Mouse (Mus musculus): ENCODE results near the gene Prrt3. TPM values are rescaled to one million over a fixed set of nuclear protein-coding genes. Genes with fewer than 3 reads are reported as not detected.

The Prrt3 gene
- 1.8 TPM in 2 replicates for polyA plus RNA-seq (2016; fragmentation: Nextera tagmentation; extraction: Ambion mirVana)

DNA sequence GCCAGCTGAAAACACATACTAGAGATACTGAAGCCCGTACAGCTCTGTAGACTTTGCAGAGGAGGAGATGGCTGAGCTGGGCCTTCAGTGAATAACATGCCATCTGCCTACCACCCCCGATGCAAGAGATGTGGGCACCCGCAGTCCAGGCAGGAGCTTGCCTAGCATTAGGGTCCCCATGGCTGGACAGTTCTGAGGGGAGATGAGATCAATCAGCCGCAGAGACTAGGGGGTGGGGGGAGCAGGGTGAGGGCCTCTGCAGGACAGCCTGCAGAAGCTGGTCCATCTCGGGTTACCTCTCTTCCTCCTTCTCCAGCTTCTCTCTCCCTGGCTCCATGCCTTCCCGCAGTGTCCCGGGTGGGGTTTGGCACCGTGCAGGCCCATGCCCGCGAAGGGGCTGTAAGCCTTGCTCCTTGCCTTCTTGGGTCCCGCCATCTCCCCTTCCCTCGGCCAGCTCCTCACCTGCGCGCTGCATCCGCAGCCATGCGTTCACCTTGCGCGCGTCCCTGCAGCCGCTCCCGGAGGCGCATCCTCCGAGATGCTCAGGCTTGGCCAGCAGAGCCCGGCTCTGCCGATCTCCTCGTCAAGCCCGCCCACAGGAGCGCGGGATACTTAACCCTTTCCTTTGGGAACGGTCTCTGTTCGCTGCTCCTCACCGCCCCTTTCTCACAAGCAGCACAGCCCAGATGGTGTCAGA lies at the start of gene Prrt3:
Gene Prrt3, minus strand, starts transcription at position 544 of the 697 bp plus-strand sequence.
- peak within 1 kb of the TSS; percentile 80 for H3K27ac ChIP-seq
- peak; percentile 62 for DNase-seq (ENCODE audit: low spot score)
- peaks cover 25% of the 10 kb centered on the region for H3K4me1 ChIP-seq (replicated peaks)
- WGBS: 4% methylated on average over 32 of the region's 32 CpGs
- peak within 1 kb of the TSS; percentile 62 for H3K4me3 ChIP-seq
- H3K36me3 ChIP-seq: no peaks in the 10 kb centered on the region
- peaks cover 42% of the 10 kb centered on the region for H3K27me3 ChIP-seq (ENCODE audit: insufficient read depth, poor library complexity, severe bottlenecking)
- no peaks in the 10 kb centered on the region; the same call in 1 of the 2 replicates for H3K9me3 ChIP-seq

DNA sequence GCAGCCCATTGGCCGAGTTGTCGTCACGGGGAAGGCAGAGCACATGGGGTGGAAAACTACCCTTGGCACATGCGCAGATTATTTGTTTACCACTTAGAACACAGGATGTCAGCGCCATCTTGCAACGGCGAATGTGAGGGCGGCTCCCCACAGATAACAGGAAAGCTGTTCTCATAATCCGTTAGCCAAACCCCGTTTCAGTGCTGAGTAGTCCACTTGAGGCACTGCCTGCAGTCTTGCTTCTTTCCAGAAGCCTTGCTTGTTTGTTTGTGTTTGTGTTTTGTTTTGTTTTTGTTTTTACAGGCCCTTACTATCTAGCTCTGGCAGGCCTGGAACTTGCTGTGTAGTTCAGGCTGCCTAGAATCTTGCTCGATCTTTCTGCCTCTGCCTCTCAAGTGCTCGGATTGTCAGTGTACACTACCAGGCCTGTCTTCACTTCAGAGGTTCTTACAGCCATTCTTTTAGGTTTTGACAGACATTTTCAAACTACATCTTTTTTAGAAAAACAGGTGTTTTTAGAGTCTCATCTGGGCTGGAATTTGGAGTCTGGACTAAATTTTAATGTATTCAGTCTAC lies 42.3 kb upstream of the Prrt3 start:
- DNase-seq (ENCODE audit: low spot score): no peak
- Histone ChIP-seq H3K36me3 (peaks cover 48% of the 10 kb centered on the region), H3K4me3 (no peak overlapping the region), H3K4me1 (replicated peaks) (no peaks in the 10 kb centered on the region), H3K27ac (no peak overlapping the region), H3K9me3 (no peaks in the 10 kb centered on the region), H3K27me3 (ENCODE audit: insufficient read depth, poor library complexity, severe bottlenecking) (no peaks in the 10 kb centered on the region)
- 95% methylated on average over 12 of the region's 12 CpGs for WGBS

DNA sequence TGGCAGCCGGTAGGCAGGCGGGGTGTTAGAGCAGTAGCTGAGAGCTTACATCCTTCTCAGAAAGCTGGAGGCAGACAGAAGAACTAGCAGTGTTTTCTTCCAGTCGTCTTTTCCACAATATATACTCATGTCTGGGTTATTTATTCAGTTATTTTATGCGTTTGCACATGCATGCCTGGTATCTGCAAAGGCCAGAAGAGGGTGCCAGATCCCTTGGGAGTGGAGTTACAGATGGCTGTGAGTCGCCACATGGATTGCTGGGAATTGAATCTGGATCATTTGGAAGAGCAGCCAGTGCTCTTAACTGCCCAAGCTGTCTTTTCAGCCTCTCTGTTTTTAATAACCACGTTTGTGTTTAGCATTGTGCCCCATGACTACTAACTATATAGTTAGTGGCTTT lies 39.9 kb upstream of the Prrt3 start:
- WGBS: 87% methylated on average over 6 of the region's 6 CpGs
- DNase-seq (ENCODE audit: low spot score): no peak
- Histone ChIP-seq H3K4me3 (no peak overlapping the region), H3K36me3 (peaks cover 51% of the 10 kb centered on the region), H3K4me1 (replicated peaks) (no peaks in the 10 kb centered on the region), H3K27me3 (ENCODE audit: insufficient read depth, poor library complexity, severe bottlenecking) (no peaks in the 10 kb centered on the region), H3K27ac (no peak overlapping the region), H3K9me3 (no peaks in the 10 kb centered on the region)

DNA sequence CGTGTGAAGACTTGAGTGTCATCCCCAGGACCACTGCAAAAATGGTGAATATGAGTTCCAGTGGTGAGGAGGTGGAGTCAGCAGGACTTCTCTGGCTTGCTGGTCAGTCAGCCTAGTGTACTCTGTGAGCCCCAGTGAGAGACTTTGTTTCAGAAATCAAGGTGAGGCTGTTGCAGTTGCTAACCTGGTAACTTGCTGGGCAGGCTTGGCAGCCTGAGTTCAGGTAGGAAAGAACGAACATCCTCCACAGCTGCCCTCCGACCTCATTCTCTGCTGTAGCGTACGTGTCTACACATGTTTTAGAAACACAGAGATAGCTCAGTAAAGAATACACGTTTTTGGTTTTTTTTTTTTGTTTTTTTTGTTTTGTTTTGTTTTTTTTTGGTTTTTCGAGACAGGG lies 33.2 kb upstream of the Prrt3 start:
- 86% methylated on average over 7 of the region's 7 CpGs for WGBS
- Histone ChIP-seq H3K4me1 (replicated peaks) (peaks cover 17% of the 10 kb centered on the region), H3K36me3 (peaks cover 29% of the 10 kb centered on the region), H3K9me3 (no peaks in the 10 kb centered on the region), H3K4me3 (no peak overlapping the region), H3K27me3 (ENCODE audit: insufficient read depth, poor library complexity, severe bottlenecking) (no peaks in the 10 kb centered on the region), H3K27ac (no peak overlapping the region)
- DNase-seq (ENCODE audit: low spot score): no peak

DNA sequence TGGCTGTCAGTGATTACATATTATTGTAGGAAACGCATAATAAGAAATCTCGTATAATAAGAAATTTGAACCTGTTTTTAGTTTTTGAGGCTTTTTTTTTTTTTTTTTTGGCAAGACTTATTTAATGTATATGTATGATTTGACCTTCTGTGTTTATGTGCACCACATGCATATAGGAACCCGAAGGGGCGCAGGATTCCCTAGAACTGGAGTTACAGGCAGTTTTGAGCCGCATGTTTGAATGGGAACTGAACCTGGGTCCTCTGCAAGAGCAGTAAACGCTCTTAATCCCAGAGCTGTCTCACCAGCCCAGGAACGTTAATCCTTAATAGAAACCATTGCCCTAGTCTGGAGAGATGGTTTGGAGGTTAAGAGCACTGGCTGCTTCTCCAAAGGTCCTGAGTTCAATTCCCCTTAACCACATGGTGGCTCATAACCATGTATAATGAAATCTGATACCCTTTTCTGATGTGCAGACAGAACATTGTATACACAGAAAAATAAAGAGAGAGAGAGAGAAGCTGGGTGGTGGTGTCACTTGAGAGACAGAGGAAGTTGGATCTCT lies 30.2 kb upstream of the Prrt3 start:
- DNase-seq (ENCODE audit: low spot score): peak; percentile 12
- Histone ChIP-seq H3K9me3 (no peaks in the 10 kb centered on the region), H3K27ac (peak overlapping the region; percentile 91), H3K36me3 (peaks cover 28% of the 10 kb centered on the region), H3K4me3 (peak overlapping the region; percentile 92), H3K27me3 (ENCODE audit: insufficient read depth, poor library complexity, severe bottlenecking) (no peaks in the 10 kb centered on the region), H3K4me1 (replicated peaks) (peaks cover 18% of the 10 kb centered on the region)
- 10% methylated on average over 7 of the region's 7 CpGs for WGBS

DNA sequence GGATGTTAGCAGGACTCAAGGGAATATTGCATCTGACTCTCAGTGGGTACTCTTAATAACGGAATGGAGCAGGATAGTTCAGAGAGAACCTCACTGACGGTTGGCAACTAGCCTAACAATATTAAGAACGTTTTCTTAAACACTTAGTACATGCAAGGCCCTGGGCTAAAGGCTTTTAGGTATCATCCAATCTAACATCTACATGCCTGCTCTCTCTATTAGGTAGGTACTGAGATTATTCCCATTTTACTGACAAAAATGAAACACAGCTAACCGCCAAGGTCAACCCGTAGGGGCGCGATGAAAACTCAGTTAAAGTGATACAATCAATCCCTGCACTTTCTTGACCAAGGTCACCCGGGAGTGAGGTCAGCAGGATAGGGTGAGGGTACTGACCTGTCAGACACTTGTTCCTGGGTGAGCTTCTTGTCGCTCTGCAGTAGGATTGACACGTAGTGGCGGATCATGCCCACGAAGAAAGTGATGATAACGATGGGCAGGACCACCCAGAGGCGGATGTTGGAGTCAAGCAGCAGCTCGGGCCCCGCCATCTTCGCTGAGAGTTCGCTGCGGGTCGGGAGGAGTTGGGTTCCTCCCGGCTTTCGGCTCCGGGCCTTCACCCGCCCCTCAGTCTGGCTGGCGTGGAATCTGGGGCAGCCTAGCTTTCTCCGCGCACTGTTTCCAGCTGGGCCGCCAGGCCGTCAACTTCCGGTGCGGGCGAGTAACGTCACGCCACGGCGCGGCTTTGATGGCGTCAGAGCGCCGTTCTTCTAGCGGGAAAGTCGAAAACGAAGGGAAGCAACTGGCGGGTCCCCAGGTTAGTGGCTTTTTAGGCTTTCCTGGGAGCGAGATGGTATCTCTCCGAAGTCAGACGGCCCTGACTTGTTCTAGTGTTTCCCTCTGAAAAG lies 29.5 kb upstream of the Prrt3 start, which contains the start of the genes Emc3 and Fancd2:
Gene Emc3, minus strand, starts transcription at position 721 of the 908 bp plus-strand sequence.
Gene Fancd2, plus strand, starts transcription at position 751 of the 908 bp plus-strand sequence.
- WGBS: 1% methylated on average over 47 of the region's 47 CpGs
- H3K27ac ChIP-seq: peak within 1 kb of the TSS; percentile 91
- H3K4me1 ChIP-seq (replicated peaks): peaks cover 18% of the 10 kb centered on the region

DNA sequence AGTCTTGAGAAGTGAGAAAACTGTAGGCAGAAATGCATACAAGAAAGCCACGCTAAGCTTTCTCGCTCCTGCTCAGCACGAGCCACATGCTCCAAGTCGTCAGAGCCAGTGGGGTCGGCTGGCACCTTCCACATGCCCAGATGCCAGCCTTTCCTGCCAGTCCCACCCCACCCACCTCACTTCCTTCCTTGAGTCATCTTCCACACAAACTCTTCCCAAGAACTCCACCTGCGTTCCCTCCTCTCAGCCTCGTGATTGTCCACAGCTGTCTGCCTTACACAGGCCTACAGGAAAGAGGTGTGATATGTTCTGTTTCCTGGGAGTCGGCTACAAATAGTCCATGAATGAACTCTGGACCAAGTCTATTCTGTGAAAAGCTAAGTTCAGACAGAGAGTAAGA lies 21.7 kb upstream of the Prrt3 start:
- WGBS: 90% methylated on average over 8 of the region's 8 CpGs
- H3K36me3 ChIP-seq: peaks cover 75% of the 10 kb centered on the region

More for the DNA sequence above, 29.5 kb upstream of the Prrt3 start, which contains the start of the genes Emc3 and Fancd2:
- peak; percentile 95 for DNase-seq (ENCODE audit: low spot score)
- H3K4me3 ChIP-seq: peak within 1 kb of the TSS; percentile 92
- no peaks in the 10 kb centered on the region for H3K27me3 ChIP-seq (ENCODE audit: insufficient read depth, poor library complexity, severe bottlenecking)
- no peaks in the 10 kb centered on the region for H3K9me3 ChIP-seq
- peaks cover 28% of the 10 kb centered on the region for H3K36me3 ChIP-seq

DNA sequence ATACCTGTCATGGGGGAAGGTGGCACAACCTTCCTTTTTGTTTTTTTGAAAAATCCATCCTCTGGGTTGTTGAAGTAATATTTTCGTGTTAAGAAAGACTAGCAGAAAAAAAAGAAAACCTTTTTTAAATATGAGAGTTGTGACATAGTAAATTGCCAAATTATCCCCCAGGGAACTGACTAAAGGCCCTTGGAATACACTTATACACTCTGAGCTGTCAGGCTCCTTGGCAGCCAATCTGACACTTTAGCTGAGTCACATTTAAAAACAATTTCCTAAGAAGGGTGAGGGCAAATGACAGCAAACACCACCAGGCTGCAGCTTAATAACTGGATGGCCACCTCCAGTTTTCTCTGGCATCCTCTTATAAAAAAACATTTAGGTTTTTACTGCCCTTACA lies 20.6 kb upstream of the Prrt3 start:
- H3K4me1 ChIP-seq (replicated peaks): no peaks in the 10 kb centered on the region
- no peak for DNase-seq (ENCODE audit: low spot score)
- H3K27me3 ChIP-seq (ENCODE audit: insufficient read depth, poor library complexity, severe bottlenecking): no peaks in the 10 kb centered on the region
- H3K9me3 ChIP-seq: no peaks in the 10 kb centered on the region
- 80% methylated on average over 1 of the region's 1 CpGs for WGBS
- no peak overlapping the region for H3K4me3 ChIP-seq
- peaks cover 77% of the 10 kb centered on the region for H3K36me3 ChIP-seq
- no peak overlapping the region for H3K27ac ChIP-seq

More for the DNA sequence above, 21.7 kb upstream of the Prrt3 start:
- H3K4me1 ChIP-seq (replicated peaks): no peaks in the 10 kb centered on the region
- no peaks in the 10 kb centered on the region for H3K27me3 ChIP-seq (ENCODE audit: insufficient read depth, poor library complexity, severe bottlenecking)
- DNase-seq (ENCODE audit: low spot score): no peak
- H3K27ac ChIP-seq: no peak overlapping the region
- no peaks in the 10 kb centered on the region for H3K9me3 ChIP-seq
- H3K4me3 ChIP-seq: no peak overlapping the region

DNA sequence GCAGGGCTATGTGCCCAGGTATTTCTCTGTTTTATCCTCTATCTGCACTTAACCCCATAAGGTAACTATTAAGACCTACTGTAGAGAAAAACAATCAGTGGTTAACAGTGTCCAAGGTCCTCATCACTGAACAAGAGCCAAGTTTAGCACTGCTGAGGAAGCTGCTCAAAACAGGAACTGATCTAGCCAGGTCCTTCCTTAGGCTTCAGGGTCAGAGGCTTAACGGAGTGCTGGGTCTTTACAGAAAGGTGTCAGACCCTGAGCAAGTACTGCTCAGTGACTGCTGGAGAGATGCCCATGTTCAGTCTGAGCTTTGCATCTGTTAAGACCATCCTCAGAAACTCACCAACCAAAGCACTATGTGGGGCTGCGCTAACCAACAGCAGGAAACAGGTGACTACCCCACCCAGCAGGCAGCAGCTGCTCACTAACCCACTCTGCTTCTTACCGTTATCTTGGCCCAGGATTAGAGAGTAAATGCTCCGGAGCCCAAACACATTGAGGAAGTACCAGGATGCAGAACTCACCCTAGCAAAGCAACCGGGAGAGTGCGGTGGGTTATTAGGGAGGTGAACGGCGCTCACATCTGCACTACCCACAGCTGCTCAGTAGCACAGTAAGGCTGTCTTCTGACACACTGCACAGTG lies 15.8 kb upstream of the Prrt3 start:
- Histone ChIP-seq H3K9me3 (peaks cover 5% of the 10 kb centered on the region; the same call in 1 of the 2 replicates), H3K4me1 (replicated peaks) (no peaks in the 10 kb centered on the region), H3K27me3 (ENCODE audit: insufficient read depth, poor library complexity, severe bottlenecking) (no peaks in the 10 kb centered on the region), H3K4me3 (no peak overlapping the region), H3K36me3 (peaks cover 99% of the 10 kb centered on the region), H3K27ac (no peak overlapping the region)
- no peak for DNase-seq (ENCODE audit: low spot score)
- 97% methylated on average over 8 of the region's 8 CpGs for WGBS

DNA sequence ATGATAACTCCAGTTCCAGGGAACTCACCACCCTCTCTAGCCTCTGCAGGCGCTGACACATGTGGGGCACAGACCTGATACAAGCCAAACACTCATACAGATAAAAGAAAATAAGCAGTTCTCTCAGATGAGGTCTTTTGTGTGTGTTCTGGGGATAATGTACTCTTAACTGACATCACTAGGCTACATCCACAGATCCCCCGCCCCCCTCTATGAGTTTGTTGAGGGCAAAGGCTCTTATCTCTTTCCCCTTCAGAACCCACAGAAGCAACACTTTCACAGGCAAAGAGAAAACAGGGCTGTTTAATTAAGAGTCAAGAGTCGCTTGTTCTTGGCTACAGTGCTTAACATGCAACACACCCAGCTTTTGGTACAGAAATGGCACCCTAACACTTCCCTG lies 12.9 kb upstream of the Prrt3 start:
- H3K4me3 ChIP-seq: no peak overlapping the region
- DNase-seq (ENCODE audit: low spot score): no peak
- peaks cover 80% of the 10 kb centered on the region for H3K36me3 ChIP-seq
- H3K4me1 ChIP-seq (replicated peaks): no peaks in the 10 kb centered on the region
- no peak overlapping the region for H3K27ac ChIP-seq
- H3K9me3 ChIP-seq: peaks cover 5% of the 10 kb centered on the region; the same call in 1 of the 2 replicates
- no peaks in the 10 kb centered on the region for H3K27me3 ChIP-seq (ENCODE audit: insufficient read depth, poor library complexity, severe bottlenecking)
- whole genome bisulfite sequencing: 95% methylated on average over 3 of the region's 3 CpGs

DNA sequence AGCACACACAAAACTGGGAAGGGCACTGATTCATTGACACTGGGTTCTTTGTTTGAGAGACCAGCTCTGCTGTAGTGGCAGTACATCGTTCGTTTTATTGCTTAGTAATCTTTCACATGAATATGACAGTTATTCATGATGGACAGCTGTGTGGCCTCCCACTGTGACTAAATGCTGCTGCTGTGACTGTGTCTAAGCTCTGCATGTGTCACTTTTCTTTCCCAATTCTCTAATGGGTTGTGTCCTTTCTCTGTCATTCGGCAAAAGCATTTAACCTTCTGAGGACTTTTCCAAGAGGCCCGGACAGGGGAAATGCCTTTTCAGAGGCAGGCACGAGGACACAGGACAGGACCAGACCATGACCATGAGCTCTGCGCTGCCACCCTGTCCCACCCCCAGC lies 12.2 kb upstream of the Prrt3 start:
- H3K36me3 ChIP-seq: peaks cover 73% of the 10 kb centered on the region
- DNase-seq (ENCODE audit: low spot score): no peak
- no peak overlapping the region for H3K4me3 ChIP-seq
- H3K27ac ChIP-seq: no peak overlapping the region
- WGBS: 90% methylated on average over 6 of the region's 6 CpGs
- no peaks in the 10 kb centered on the region for H3K27me3 ChIP-seq (ENCODE audit: insufficient read depth, poor library complexity, severe bottlenecking)
- H3K9me3 ChIP-seq: peaks cover 5% of the 10 kb centered on the region; the same call in 1 of the 2 replicates
- peaks cover 1% of the 10 kb centered on the region; the same call in 1 of the 2 replicates for H3K4me1 ChIP-seq (replicated peaks)

DNA sequence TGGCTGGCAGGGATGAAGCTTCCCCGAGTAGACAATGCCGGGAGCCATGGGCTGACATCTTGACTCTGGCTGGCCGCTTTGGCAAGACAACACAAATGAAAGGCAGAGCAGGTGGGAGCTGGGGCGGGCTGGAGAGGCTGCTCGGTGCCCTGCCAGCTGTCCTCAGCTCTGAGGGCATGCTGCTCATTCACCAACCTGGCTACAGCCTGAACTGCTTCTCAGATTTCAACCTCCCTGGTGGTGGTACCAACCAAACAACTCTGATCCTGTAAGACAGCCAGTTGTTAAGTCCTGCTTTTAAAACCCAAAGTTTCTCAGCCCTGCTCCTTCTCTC lies 7.2 kb upstream of the Prrt3 start:
- no peaks in the 10 kb centered on the region for H3K27me3 ChIP-seq (ENCODE audit: insufficient read depth, poor library complexity, severe bottlenecking)
- no peak overlapping the region for H3K27ac ChIP-seq
- WGBS: 57% methylated on average over 5 of the region's 5 CpGs

More for the DNA sequence above, 7.2 kb upstream of the Prrt3 start:
- H3K4me3 ChIP-seq: no peak overlapping the region
- H3K36me3 ChIP-seq: peaks cover 23% of the 10 kb centered on the region
- H3K9me3 ChIP-seq: no peaks in the 10 kb centered on the region
- DNase-seq (ENCODE audit: low spot score): no peak
- peaks cover 12% of the 10 kb centered on the region for H3K4me1 ChIP-seq (replicated peaks)

All from hindbrain, embryonic 10.5 days (tissue).